Mouse (Mus musculus): ENCODE measurements around the gene Tbx22. TPM values are rescaled to one million over a fixed set of nuclear protein-coding genes. Genes with fewer than 3 reads are reported as not detected.

Tbx22 gene
- 0.04 and 0.05 TPM in 2 replicates for polyA plus RNA-seq (2014; fragmentation: Nextera tagmentation; extraction: Ambion mirVana)

DNA sequence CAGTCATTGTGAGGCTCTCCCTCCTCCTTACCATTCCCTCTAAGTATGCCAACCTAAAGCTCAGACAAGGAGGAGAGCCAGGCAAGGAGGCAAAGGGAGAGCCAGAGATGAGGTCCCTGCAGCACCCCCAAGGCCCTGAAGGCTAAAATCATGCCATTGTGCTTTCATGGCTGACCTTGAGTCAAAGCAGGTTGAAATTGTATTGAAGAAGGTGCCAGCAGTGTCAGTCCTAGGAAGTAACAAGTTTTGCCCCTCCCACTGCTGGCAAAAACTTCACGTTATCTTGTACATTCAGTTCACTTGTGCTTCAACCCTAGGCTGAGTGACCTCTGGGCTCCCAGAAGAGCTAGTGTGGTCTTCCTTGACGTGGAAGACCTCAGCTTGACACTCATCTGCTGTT, at the start of gene Tbx22:
Gene Tbx22 (plus strand): TSS at position 301 of the 400 bp plus-strand sequence.
- no peak within 1 kb of the TSS for H3K27ac ChIP-seq (ENCODE audit: low read depth, low read length)
- H3K4me2 ChIP-seq: no peak within 1 kb of the TSS
- ATAC-seq (replicated peaks; ENCODE audit: low FRiP score) (no peak), DNase-seq (ENCODE audit: low spot score) (no peak)
- no peaks in the 10 kb centered on the region for H3K27me3 ChIP-seq (replicated peaks; ENCODE audit: control insufficient read depth, insufficient read depth, low read length)
- no peaks in the 10 kb centered on the region for H3K4me1 ChIP-seq (replicated peaks; ENCODE audit: control insufficient read depth, insufficient read depth, low read length)
- H3K4me3 ChIP-seq (ENCODE audit: low read depth, low read length): no peak within 1 kb of the TSS
- WGBS: 48% methylated on average over 2 of the region's 2 CpGs
- H3K9me3 ChIP-seq (ENCODE audit: control insufficient read depth, low read length): no peaks in the 10 kb centered on the region
- no peak within 1 kb of the TSS for H3K9ac ChIP-seq (ENCODE audit: low read depth, low read length)
- H3K36me3 ChIP-seq (ENCODE audit: control insufficient read depth, insufficient read depth, low read length): no peaks in the 10 kb centered on the region

DNA sequence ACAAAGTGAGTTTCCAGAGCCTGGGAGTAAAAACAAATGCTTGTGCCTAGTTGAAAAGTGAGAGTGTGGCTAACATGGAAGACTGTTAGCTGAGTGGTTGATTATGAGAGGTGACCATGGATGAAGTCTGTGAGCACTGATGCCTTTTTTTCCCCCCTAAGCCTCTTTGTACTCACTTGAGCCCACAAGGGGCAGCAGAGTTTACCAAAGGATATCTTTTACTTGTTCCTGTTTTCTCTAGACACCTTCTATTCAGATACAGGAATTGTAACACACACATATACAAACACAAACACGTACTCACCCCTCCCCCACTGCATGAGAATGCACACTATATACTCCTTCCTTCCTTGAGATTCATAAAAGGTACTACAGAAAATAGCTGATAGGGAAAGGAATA, 913 bp downstream of the Tbx22 start:
- Histone ChIP-seq H3K27me3 (replicated peaks; ENCODE audit: control insufficient read depth, insufficient read depth, low read length) (no peaks in the 10 kb centered on the region), H3K4me1 (replicated peaks; ENCODE audit: control insufficient read depth, insufficient read depth, low read length) (no peaks in the 10 kb centered on the region), H3K9ac (ENCODE audit: low read depth, low read length) (no peak overlapping the region), H3K36me3 (ENCODE audit: control insufficient read depth, insufficient read depth, low read length) (no peaks in the 10 kb centered on the region), H3K4me2 (no peak overlapping the region), H3K4me3 (ENCODE audit: low read depth, low read length) (no peak overlapping the region), H3K9me3 (ENCODE audit: control insufficient read depth, low read length) (no peaks in the 10 kb centered on the region), H3K27ac (ENCODE audit: low read depth, low read length) (no peak overlapping the region)
- ATAC-seq (replicated peaks; ENCODE audit: low FRiP score) (no peak), DNase-seq (ENCODE audit: low spot score) (no peak)
- WGBS: 27% methylated on average over 1 of the region's 1 CpGs

DNA sequence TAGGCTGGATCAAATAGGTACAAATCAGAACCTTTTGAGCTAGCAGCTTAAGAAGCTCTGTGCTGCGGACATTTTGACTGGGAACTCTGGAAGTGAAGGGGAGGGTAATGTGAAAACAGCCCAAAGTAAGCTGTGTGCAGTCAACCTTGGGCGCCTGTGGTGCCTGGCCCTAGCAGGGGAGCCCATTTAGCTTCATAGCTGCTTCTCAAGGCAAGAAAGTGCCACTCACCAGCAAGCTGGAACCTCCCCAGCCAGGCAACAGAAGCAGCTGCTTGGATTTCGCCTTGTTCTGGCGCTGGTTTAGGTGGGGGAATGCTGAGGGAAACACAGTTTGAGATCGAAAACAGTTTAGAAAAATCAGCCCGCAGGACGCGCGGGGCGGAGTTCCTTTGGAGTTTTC, 11.4 kb downstream of the Tbx22 start:
- Histone ChIP-seq H3K9ac (ENCODE audit: low read depth, low read length) (no peak overlapping the region), H3K4me3 (ENCODE audit: low read depth, low read length) (no peak overlapping the region), H3K9me3 (ENCODE audit: control insufficient read depth, low read length) (no peaks in the 10 kb centered on the region), H3K4me2 (peak overlapping the region; percentile 24; the same call in 1 of the 2 replicates), H3K27me3 (replicated peaks; ENCODE audit: control insufficient read depth, insufficient read depth, low read length) (peaks cover 7% of the 10 kb centered on the region), H3K36me3 (ENCODE audit: control insufficient read depth, insufficient read depth, low read length) (no peaks in the 10 kb centered on the region), H3K4me1 (replicated peaks; ENCODE audit: control insufficient read depth, insufficient read depth, low read length) (no peaks in the 10 kb centered on the region), H3K27ac (ENCODE audit: low read depth, low read length) (no peak overlapping the region)
- DNase-seq (ENCODE audit: low spot score): no peak
- WGBS: 11% methylated on average over 10 of the region's 10 CpGs
- no peak for ATAC-seq (replicated peaks; ENCODE audit: low FRiP score)

DNA sequence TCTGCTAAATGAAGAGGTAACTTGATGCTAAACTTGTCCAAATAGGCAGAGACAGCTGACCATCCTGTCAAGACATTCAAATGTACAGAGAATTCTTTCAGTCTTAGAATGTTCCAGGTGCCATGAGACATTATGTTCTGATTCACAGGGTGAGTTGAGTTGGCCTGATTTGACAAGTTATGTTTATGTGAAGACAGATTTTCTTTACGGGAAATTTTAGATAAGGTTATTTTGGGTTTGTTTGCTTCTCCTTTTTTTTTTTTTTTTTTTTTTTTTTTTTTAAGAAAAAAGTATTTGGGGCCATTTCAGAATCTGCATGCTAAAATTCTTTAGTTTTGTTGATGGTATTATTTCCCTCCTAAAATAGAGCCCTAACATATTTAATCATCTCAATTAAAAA, 40.8 kb downstream of the Tbx22 start:
- Histone ChIP-seq H3K27ac (ENCODE audit: low read depth, low read length) (no peak overlapping the region), H3K9ac (ENCODE audit: low read depth, low read length) (no peak overlapping the region), H3K4me1 (replicated peaks; ENCODE audit: control insufficient read depth, insufficient read depth, low read length) (no peaks in the 10 kb centered on the region), H3K9me3 (ENCODE audit: control insufficient read depth, low read length) (no peaks in the 10 kb centered on the region), H3K27me3 (replicated peaks; ENCODE audit: control insufficient read depth, insufficient read depth, low read length) (no peaks in the 10 kb centered on the region), H3K4me3 (ENCODE audit: low read depth, low read length) (no peak overlapping the region), H3K4me2 (no peak overlapping the region), H3K36me3 (ENCODE audit: control insufficient read depth, insufficient read depth, low read length) (no peaks in the 10 kb centered on the region)
- DNase-seq (ENCODE audit: low spot score) (no peak), ATAC-seq (replicated peaks; ENCODE audit: low FRiP score) (no peak)
- 68% methylated on average over 1 of the region's 1 CpGs for WGBS

DNA sequence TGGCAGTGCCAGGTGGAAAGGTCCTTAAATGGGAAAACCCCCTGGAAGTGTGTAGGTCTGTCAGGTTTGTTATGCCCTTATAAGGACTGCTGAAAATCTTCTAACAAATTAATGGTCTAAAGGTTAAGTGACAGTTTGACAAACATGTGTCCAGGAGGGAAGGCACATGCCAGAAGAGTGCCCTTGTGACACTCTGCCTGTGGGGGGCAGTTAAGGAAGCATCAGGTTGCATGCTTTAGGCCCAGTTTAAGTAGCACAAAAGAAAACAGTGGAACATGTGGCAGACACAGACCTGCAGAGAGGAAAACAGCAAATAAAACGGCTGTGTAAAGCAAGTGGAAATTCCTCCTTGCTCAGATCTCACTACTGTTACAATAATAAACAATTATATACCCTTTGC, 55.8 kb downstream of the Tbx22 start:
- Histone ChIP-seq H3K27me3 (replicated peaks; ENCODE audit: control insufficient read depth, insufficient read depth, low read length) (no peaks in the 10 kb centered on the region), H3K36me3 (ENCODE audit: control insufficient read depth, insufficient read depth, low read length) (no peaks in the 10 kb centered on the region), H3K9me3 (ENCODE audit: control insufficient read depth, low read length) (no peaks in the 10 kb centered on the region), H3K4me3 (ENCODE audit: low read depth, low read length) (no peak overlapping the region), H3K4me1 (replicated peaks; ENCODE audit: control insufficient read depth, insufficient read depth, low read length) (no peaks in the 10 kb centered on the region), H3K9ac (ENCODE audit: low read depth, low read length) (no peak overlapping the region), H3K27ac (ENCODE audit: low read depth, low read length) (no peak overlapping the region), H3K4me2 (no peak overlapping the region)
- ATAC-seq (replicated peaks; ENCODE audit: low FRiP score) (no peak), DNase-seq (ENCODE audit: low spot score) (no peak)
- WGBS: 32% methylated on average over 1 of the region's 1 CpGs

Other genes starting within 250 kb of the Tbx22 start
- 0.08 and 0.30 TPM in 2 replicates for gene Tent5d, start 124.6 kb downstream of the Tbx22 start, polyA plus RNA-seq (2014; fragmentation: Nextera tagmentation; extraction: Ambion mirVana)
- 14.7 and 17.7 TPM in 2 replicates for gene 2610002M06Rik, start 148.4 kb downstream of the Tbx22 start, polyA plus RNA-seq (2014; fragmentation: Nextera tagmentation; extraction: Ambion mirVana)

All from liver, embryonic 11.5 days (tissue).